Mouse (Mus musculus) common myeloid progenitor, adult 5-6 weeks (primary cell): ENCODE data around the gene Tmem150b. TPM values are rescaled to one million over a fixed set of nuclear protein-coding genes. Genes with fewer than 3 reads are reported as not detected.

ENCODE experiments used
- ATAC-seq: replicated peaks from 2 replicates; pipeline ENCODE4 v1.8.0; 2016; ENCODE audit warnings: low read depth, mild to moderate bottlenecking, moderate TSS enrichment, inconsistent platforms; ENCODE audit not compliant: poor library complexity, severe bottlenecking
- total RNA-seq: library from RNA; stranded (forward); fragments of 200-1000, 187-1606 nt; gene quantifications from 2 replicates; pipeline ENCODE4 v1.2.3, GENCODE M21; 2017

Gene Tmem150b
- 6.6 and 8.3 TPM in 2 replicates for total RNA-seq

DNA sequence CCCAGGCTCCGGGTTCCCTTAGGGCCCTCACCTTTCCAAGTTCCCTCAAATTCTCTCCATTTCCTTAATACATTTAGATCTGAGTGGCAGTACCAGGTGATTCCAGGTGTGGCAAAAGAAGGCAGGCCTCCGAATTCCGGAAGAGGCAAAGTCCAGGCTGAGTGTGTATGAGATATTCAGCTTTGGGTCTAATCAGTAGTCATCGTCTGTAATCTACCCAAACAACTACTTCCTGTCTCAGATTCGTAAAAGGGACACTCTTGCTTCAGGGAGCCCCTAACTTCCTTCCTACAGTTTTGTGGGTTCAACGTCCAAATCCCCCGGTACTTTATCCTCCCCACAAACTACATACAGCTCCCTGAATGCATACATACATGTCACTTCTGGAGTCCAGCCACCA lies at the start of gene Tmem150b:
Gene Tmem150b, minus strand, starts transcription at position 81 of the 400 bp plus-strand sequence.
- ATAC-seq = peak; percentile 60

- ATAC-seq = no peak
Observed at GRCm38 (mm10) chr7:4771202-4771601, 46.2 kb upstream of the Tmem150b start, which contains the start of gene Fam71e2. Gene Fam71e2, minus strand, starts transcription at chr7:4771302.

DNA sequence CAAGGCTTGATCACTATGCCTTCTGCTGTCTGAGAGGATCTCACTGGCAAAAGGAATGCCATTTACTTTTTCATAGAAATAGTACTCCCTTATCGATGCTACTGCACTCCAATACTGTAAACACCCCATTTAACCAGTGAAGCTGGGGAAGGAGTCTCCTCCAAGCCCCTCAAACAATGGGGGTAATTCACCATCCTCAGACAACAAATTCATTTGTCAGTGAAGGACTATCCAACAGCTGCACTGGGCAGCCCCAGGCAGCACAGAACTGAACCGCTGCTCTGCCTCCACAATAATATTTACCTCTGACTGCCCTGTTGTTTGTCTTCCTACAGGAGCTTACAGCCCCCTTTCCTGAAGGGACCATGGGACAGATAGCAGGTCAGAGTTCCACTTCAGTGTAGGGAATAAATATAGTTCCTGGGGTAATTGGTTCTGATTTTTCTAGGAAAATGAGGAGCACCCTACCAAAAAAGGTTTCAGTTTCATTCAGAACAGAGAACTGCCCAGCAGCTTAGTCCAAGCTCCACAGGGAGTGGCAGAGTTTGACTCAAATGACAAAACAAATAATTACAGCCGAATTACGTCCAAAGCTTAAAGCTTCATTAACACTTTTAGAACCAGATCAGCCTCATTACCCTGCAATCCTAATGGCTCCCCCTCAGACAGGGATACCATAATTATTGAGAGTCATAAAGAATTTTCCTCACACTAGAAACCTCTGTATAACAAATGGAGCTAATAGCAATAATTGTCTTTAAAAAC lies 40.1 kb upstream of the Tmem150b start:
- no peak for ATAC-seq

DNA sequence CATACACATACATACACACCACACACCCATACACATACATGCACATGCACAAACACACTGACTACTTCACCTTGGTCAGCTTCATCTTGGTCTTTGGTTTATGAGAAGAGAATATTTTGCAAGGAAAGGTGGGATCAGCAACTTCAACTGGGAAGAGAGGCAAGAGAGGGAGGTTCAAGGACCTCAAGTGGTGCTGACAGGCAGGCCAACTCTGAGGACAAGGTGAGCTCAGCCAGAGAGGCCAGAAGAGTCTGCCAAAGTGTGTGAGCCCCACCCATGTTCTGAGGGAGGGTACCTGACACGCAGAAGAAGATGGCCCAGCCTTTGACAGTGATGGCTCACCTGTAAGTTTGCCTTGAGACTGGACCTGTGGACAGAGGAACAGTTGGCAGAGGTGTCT lies 34.6 kb upstream of the Tmem150b start:
- no peak for ATAC-seq

GRCm38 (mm10) chr7:4752821-4753570 lies 27.9 kb upstream of the Tmem150b start, which contains the start of gene Cox6b2:
Gene Cox6b2, minus strand, starts transcription at chr7:4753094.
- ATAC-seq = peak; percentile 84

DNA sequence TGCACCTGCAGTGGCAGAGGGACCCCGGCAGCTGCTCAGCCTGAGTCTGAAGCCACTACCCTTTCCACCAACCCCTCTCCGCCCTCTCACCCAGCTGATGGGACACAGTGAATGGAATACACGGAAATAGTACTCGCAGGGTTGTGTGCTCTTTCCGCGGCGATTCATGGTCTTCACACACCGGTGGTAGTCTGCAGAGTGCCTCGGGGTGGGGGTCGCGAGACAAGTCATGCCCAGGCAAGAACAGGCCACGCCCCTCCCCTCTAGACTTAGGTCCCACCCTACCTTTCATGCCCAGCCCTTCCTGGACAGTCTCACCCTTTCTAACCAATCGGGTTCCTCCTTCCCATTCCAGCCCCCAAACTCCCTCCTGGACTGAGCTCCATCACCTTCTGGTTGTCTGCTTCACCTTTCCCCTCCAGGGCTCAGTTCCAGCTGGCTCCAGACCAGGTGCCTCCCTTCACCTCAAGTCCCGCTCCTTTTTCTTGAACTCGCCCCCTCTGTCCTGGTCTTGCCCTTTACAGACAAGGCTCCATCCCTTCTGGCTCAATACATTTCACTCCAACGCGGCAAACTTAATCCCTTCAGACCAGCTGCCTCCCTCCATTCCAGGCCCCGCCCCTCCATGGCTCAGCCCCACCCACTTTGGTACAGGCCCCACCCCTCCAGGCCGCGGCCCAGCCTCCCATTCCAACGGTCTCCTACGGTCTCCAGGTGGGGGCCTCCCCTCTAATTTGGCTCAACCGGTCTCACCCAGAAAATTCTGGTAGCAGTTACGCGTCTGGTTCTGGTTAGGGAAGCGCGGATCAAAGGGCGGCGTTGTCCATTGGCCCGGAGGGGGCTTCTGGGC lies 27.1 kb upstream of the Tmem150b start:
- ATAC-seq = peak; percentile 47

- no peak for ATAC-seq
Observed at GRCm38 (mm10) chr7:4749169-4749568, 24.1 kb upstream of the Tmem150b start.

DNA sequence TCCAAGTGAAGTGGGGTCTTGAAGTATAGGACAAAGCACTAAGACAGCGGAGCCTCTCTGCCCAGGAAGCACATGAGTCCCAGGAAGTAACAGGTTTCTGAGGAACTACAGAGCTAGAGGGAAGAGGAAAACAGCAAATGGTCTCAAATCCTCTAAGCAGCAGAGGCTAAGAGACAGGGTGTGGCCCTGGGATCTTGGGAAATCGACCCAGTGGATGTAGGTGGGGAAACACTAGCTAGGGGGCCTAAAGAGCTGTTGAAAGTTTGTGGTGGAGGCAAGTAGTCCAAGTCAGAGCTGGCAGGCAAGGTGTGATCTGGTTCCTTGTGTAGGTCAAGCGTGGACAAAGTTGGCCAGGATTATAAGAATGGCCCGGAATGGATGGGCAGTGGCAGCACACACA lies 23.3 kb upstream of the Tmem150b start:
- ATAC-seq = no peak

- peak; percentile 16; the same call in 1 of the 2 replicates for ATAC-seq
Observed at GRCm38 (mm10) chr7:4747156-4747899, 22.3 kb upstream of the Tmem150b start.

DNA sequence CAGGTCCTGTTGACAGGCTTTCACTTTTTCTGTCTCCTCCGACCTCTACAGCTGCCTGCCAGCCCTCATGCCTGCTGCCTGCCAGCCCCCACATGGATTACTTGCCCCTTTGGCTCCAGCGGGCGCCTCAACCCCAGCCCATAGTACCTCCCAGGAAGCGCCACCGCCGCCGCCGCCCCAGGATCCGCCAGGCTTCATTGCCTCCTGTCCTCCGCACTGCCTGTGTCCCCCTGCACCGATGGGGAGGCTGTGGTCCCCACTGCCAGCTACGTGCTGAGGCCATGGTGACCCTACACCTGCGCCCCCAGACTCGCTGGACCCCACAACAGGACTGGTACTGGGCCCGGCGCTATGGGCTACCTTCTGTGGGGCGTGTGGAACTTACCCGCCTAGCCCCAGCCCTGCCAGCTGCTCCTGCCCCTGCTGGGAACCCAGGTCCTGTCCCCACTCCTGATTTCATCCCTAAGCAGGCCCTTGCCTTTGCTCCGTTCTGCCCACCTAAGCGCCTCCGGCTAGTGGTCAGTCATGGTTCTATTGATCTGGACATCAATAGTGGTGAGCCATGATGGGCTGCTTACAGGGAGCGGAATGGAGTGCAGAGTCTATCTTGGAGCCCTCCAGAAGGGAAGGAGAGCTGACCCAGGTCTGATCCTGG lies 21.4 kb upstream of the Tmem150b start:
- ATAC-seq = no peak

- ATAC-seq = no peak
Observed at GRCm38 (mm10) chr7:4744886-4745285, 19.8 kb upstream of the Tmem150b start.

DNA sequence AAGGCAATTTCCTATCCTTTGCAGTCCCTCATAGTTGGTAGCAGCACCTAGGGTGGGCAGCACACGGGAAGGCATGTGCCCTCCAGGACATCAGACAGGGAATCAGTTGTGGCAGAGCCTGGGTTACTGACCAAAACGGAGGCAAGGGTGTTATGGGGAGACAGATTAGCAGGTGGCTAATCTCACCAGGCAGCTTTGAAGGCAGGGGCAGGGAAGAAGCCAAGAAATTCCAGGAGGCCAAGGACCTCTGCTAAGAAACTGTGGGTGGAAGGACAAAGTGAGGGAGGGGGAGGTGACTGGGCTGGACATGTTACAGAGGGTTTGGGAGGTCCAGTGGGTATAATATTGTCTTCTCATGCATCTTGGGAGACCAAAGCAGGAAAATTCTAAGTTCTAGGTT lies 18.3 kb upstream of the Tmem150b start:
- ATAC-seq = no peak

DNA sequence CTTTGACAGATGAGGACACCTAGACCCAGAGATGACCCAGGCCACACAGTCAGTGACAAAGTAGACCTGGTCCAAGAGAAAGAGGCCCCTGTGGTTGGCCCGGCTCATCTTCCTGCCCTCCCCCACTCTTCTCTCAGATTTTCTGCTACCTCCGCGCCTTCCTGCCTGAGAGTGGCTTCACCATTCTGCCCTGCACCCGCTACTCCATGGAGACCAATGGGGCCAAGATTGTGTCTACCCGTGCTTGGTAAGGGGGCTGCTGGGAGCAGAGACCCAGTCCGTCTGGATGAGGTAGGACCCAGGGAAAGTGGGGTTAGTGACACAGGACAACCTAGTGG lies 17.4 kb upstream of the Tmem150b start:
- no peak for ATAC-seq

GRCm38 (mm10) chr7:4741672-4742481 lies 16.8 kb upstream of the Tmem150b start:
- no peak for ATAC-seq

DNA sequence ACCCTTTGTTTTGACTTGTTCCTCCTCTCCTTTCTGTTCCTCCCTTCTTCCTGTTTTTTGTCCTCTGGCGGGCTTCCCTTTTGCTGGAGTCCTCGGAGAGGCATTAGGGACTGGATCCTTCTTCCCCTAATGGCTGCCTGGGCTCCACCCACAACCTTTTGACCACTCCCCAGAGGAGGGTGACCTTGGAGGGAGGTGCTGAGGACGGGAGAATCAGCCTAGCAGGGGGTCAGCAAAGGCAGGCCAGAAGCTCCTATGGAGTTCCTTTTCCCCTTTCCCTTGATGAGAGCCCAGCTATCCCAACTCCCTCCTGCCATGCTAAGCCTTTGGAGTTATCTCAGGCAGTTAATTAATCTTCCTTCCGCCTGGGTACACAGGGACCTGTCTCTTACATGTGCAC lies 16.1 kb upstream of the Tmem150b start:
- ATAC-seq = peak; percentile 33

DNA sequence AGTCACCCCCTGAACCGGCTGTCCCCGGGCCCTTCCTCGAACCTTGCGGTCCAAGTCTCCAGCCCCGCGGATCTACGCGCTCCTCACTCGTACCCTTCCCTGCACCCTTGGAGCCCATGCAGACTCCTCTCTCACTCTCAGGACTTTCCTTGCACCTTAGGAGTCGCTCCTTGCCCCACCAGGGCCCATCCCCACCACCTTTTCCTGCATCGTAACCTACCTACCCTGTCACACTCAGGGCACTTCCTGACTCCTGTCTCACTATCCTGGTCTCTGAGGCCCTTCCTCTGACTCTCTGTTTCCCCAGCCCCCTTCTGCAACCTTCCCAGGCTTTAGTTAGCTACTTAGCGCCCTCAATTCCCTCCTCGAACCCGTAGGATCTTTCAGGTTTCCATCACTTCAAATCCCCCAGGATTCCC lies 15.3 kb upstream of the Tmem150b start:
- ATAC-seq = no peak

DNA sequence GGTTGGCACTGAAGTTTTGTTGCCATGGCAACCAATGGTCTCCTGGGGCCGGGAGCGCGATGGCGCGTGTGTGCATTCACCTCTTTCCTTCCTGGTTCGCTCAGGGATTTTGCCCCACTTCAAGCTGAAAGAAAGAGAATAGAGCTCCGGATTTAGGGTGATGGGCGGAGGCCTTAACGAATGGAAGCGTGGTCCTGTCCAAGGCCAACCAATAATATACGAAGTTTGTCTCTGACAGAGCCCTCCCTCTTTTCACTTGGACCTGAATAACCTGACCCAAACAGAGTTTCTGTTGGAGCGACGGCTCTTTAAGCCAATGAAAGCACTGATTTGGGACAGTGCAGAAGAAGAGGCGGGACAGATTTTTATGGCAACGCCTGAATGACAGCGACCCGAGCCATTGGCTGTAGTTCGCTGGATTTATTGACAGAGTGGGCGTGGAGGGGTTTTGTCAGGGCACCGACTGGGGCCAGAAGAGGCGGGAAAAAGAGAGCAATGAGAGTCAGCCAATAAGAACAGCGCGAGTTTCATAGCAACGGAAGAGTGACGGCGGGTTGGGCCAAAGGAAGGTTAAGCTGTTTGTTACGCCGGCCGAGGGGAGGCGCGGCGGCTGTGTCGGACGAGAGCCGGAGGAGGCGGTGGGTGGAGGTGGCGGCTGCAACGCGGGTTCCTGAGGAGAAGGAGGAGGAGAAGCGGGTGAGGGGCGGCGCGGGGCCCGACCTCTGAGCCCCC lies 14.7 kb upstream of the Tmem150b start, which contains the start of gene Kmt5c:
Gene Kmt5c, plus strand, starts transcription at position 572 of the 732 bp plus-strand sequence.
- ATAC-seq = peak; percentile 87
